Mouse (Mus musculus) CH12.LX (cell line): ENCODE measurements around the gene Sfxn1. TPM values are rescaled to one million over a fixed set of nuclear protein-coding genes. Genes with fewer than 3 reads are reported as not detected.

ENCODE experiments used
- DNase-seq: peaks from one replicate; pipeline ENCODE4 v3.0.0-alpha.2; 2013; ENCODE audit errors: extremely low read depth
- H3K27ac ChIP-seq: 2 replicates; pipeline ENCODE4 v1.5.1; 2012; ENCODE audit warnings: low read depth, mild to moderate bottlenecking, control low read depth, moderate library complexity; ENCODE audit not compliant: insufficient read depth
- H3K27me3 ChIP-seq: replicated peaks from 2 replicates; pipeline ENCODE3; 2012; ENCODE audit warnings: inconsistent platforms
- H3K36me3 ChIP-seq, 2 experiments: replicated peaks in 1 of 2; 2 replicates each; pipeline versions ENCODE3 to v1.6.1; 2012; ENCODE audit warnings: inconsistent platforms in 1 of 2, low read length in 1 of 2, mild to moderate bottlenecking in 1 of 2, mixed read lengths in 1 of 2, moderate library complexity in 1 of 2; ENCODE audit not compliant: control insufficient read depth in 1 of 2, insufficient read depth in 1 of 2
- H3K4me1 ChIP-seq, 2 experiments: 2 replicates each; pipeline ENCODE4 v1.6.1; 2012; ENCODE audit warnings: inconsistent platforms in 1 of 2, moderate library complexity in 1 of 2; ENCODE audit not compliant: insufficient read depth in 2 of 2, control insufficient read depth in 1 of 2
- H3K4me2 ChIP-seq: 2 replicates; pipeline ENCODE4 v1.6.1; 2012; ENCODE audit warnings: low read depth, mild to moderate bottlenecking, control low read depth; ENCODE audit not compliant: poor library complexity, insufficient read depth, severe bottlenecking
- H3K4me3 ChIP-seq, 3 experiments: fragments of 150-350 bp in 1 of 3; sonication (generic) in 1 of 3; replicated peaks in 1 of 3; 2 replicates each; pipeline versions ENCODE3 to v1.5.1; 2011 to 2012; ENCODE audit warnings: low read depth in 2 of 3, low read length in 2 of 3, mild to moderate bottlenecking in 2 of 3, moderate library complexity in 2 of 3, control low read depth in 1 of 3, improper control_type of control experiment in 1 of 3, inconsistent platforms in 1 of 3, mixed read lengths in 1 of 3; ENCODE audit not compliant: poor library complexity in 1 of 3
- H3K79me2 ChIP-seq: replicated peaks from 2 replicates; pipeline ENCODE4 v1.6.1; 2012; ENCODE audit warnings: mild to moderate bottlenecking, moderate library complexity; ENCODE audit not compliant: control insufficient read depth, poor library complexity, insufficient read depth, severe bottlenecking; ENCODE audit errors: extremely low read depth
- H3K9ac ChIP-seq: 2 replicates; pipeline ENCODE4 v1.6.1; 2012; ENCODE audit warnings: low read depth, mild to moderate bottlenecking, control low read depth, moderate library complexity; ENCODE audit not compliant: insufficient read depth
- H3K9me3 ChIP-seq: replicated peaks from 2 replicates; pipeline ENCODE3; 2012; ENCODE audit warnings: low read length, inconsistent platforms, mixed read lengths
- CHD2 ChIP-seq: IDR thresholded peaks from 2 replicates; pipeline ENCODE4 v1.6.1; 2011; ENCODE audit warnings: low read length, improper control_type of control experiment
- CTCF ChIP-seq, 2 experiments: IDR thresholded peaks in 1 of 2; conservative IDR thresholded peaks in 1 of 2; 2 replicates each; pipeline ENCODE4 v1.5.1; 2011 to 2012; ENCODE audit warnings: low read depth in 2 of 2, low read length in 2 of 2, improper control_type of control experiment in 1 of 2, inconsistent platforms in 1 of 2, mild to moderate bottlenecking in 1 of 2, moderate library complexity in 1 of 2
- ELF1 ChIP-seq: IDR thresholded peaks from 2 replicates; pipeline ENCODE4 v1.6.1; 2014; ENCODE audit warnings: low read depth, mild to moderate bottlenecking, inconsistent platforms, low read length, improper control_type of control experiment
- EP300 ChIP-seq: IDR thresholded peaks from 2 replicates; pipeline ENCODE4 v1.6.1; 2011; ENCODE audit warnings: low read length, improper control_type of control experiment
- GABPA ChIP-seq: IDR thresholded peaks from 2 replicates; pipeline ENCODE4 v1.6.1; 2012; ENCODE audit warnings: low read depth, low read length, improper control_type of control experiment, inconsistent platforms; ENCODE audit not compliant: insufficient replicate concordance
- HCFC1 ChIP-seq: IDR thresholded peaks from 2 replicates; pipeline ENCODE4 v1.6.1; 2012; ENCODE audit warnings: low read depth, mild to moderate bottlenecking, inconsistent platforms, low read length, improper control_type of control experiment
- JUN ChIP-seq: IDR thresholded peaks from 2 replicates; pipeline ENCODE4 v1.6.1; 2011; ENCODE audit warnings: low read depth, mild to moderate bottlenecking, low read length, improper control_type of control experiment, moderate library complexity; ENCODE audit not compliant: insufficient read depth
- MAFK ChIP-seq: IDR thresholded peaks from 2 replicates; pipeline ENCODE4 v1.6.1; 2011; ENCODE audit warnings: low read length, improper control_type of control experiment; ENCODE audit not compliant: insufficient replicate concordance
- MAX ChIP-seq: IDR thresholded peaks from 2 replicates; pipeline ENCODE4 v1.6.1; 2011; ENCODE audit warnings: low read length, improper control_type of control experiment
- MXI1 ChIP-seq: IDR thresholded peaks from 2 replicates; pipeline ENCODE4 v1.6.1; 2011; ENCODE audit warnings: mild to moderate bottlenecking, low read depth, low read length, improper control_type of control experiment
- MYC ChIP-seq: IDR thresholded peaks from 2 replicates; pipeline ENCODE4 v1.6.1; 2011; ENCODE audit warnings: low read depth, mild to moderate bottlenecking, improper control_type of control experiment, low read length
- NELFE ChIP-seq: IDR thresholded peaks from 2 replicates; pipeline ENCODE4 v1.6.1; 2011; ENCODE audit warnings: low read depth, low read length, improper control_type of control experiment
- NRF1 ChIP-seq: IDR thresholded peaks from 2 replicates; pipeline ENCODE4 v1.6.1; 2014; ENCODE audit warnings: low read depth, mild to moderate bottlenecking, inconsistent platforms, low read length, improper control_type of control experiment, moderate library complexity
- PAX5 ChIP-seq: IDR thresholded peaks from 2 replicates; pipeline ENCODE4 v1.6.1; 2012; ENCODE audit warnings: low read length, inconsistent platforms, mixed read lengths
- POLR2A ChIP-seq: IDR thresholded peaks from 2 replicates; pipeline ENCODE4 v1.6.1; 2011; ENCODE audit warnings: low read depth, mild to moderate bottlenecking, improper control_type of control experiment, low read length
- POLR2AphosphoS2 ChIP-seq: IDR thresholded peaks from 2 replicates; pipeline ENCODE4 v1.6.1; 2011; ENCODE audit warnings: low read depth, low read length, improper control_type of control experiment
- RAD21 ChIP-seq: IDR thresholded peaks from 2 replicates; pipeline ENCODE4 v1.6.1; 2011; ENCODE audit warnings: low read depth, mild to moderate bottlenecking, low read length, improper control_type of control experiment, moderate library complexity
- SIN3A ChIP-seq: IDR thresholded peaks from 2 replicates; pipeline ENCODE4 v1.6.1; 2012; ENCODE audit warnings: low read length, improper control_type of control experiment, inconsistent platforms
- ZKSCAN1 ChIP-seq: IDR thresholded peaks from 2 replicates; pipeline ENCODE4 v1.6.1; 2012; ENCODE audit warnings: low read depth, inconsistent platforms, low read length, improper control_type of control experiment, borderline replicate concordance
- ZMIZ1 ChIP-seq: IDR thresholded peaks from 2 replicates; pipeline ENCODE4 v1.6.1; 2012; ENCODE audit warnings: low read depth, mild to moderate bottlenecking, inconsistent platforms, low read length, improper control_type of control experiment
- ZNF384 ChIP-seq: IDR thresholded peaks from 2 replicates; pipeline ENCODE4 v1.6.1; 2012; ENCODE audit warnings: low read depth, low read length, improper control_type of control experiment, inconsistent platforms
- dilution Hi-C: fragments of 300-500 bp; cut with MboI; formaldehyde crosslinking; loops from 2 replicates; pipeline ENCODE4 v1.14.3; 2020; ENCODE audit warnings: low sequenced_read_pairs; ENCODE audit not compliant: extremely low pct_unique_long_range_greater_than_20kb, extremely low pct_ligation_motif_present
- in situ Hi-C: fragments of 300-500 bp; cut with MboI; formaldehyde crosslinking; loops from 3 replicates; pipeline ENCODE4 v1.14.3; 2019; ENCODE audit warnings: low sequenced_read_pairs, low pct_ligation_motif_present, low pct_unique_long_range_greater_than_20kb, mixed read lengths
- polyA plus RNA-seq: library from polyadenylated mRNA; unstranded; fragments of >175 nt; gene quantifications from 2 replicates; pipeline ENCODE4 v1.2.1, GENCODE M21; 2012; ENCODE audit warnings: low read depth; ENCODE audit not compliant: insufficient read length
- total RNA-seq, 2 experiments: library from RNA; depleted of rRNA; stranded (reverse); fragments of 300-350 nt in 1 of 2; fragments of >200 nt in 1 of 2; gene quantifications; 2 replicates each; pipeline ENCODE4 v1.2.3; 2012 to 2014

Gene Sfxn1
- total and polyA plus RNA-seq, 3 experiments: 71.7 to 147 (median 98.0) TPM

DNA sequence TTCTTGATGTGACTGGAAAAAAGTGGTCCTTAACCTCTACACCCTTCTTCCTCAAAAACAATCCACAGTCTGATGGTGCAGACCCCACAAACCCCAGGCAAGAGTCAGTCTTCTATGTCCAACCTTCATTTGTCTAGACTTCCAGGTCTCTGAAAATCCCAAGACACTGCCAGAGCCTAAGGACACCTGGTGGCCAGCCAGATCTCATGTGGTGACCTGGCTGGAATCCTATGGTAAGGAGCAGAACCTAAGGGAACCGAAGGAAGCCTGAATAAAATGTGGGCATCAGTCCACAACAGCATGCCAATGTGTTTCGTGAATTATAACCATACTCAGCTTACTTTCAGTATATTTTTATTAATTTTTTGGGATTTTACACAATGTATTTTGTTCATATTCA is 31.4 kb upstream of the Sfxn1 start:
- Histone ChIP-seq H3K9ac (no peak overlapping the region), H3K27ac (no peak overlapping the region), H3K9me3 (peaks cover 4% of the 10 kb centered on the region), H3K36me3 (no peaks in the 10 kb centered on the region), H3K79me2 (no peaks in the 10 kb centered on the region), H3K4me3 (no peak overlapping the region), H3K27me3 (peaks cover 58% of the 10 kb centered on the region), H3K4me1 (no peaks in the 10 kb centered on the region), H3K4me2 (no peak overlapping the region)
- DNase-seq: no peak
- in situ Hi-C loops: no loop called here
- TF ChIP-seq MAFK (no peak), ZKSCAN1 (no peak)
- dilution Hi-C loops: no loop called here

- in situ Hi-C loops (no loop called here), dilution Hi-C loops (no loop called here)
- no peak overlapping the region for H3K4me2 ChIP-seq
- no peak for DNase-seq
- no peak overlapping the region for H3K4me3 ChIP-seq
- TF ChIP-seq SIN3A (no peak), RAD21 (no peak), MAX (no peak), ELF1 (no peak), ZMIZ1 (no peak), MYC (no peak)
- peaks cover 66% of the 10 kb centered on the region for H3K27me3 ChIP-seq
- H3K79me2 ChIP-seq: no peaks in the 10 kb centered on the region
- no peak overlapping the region for H3K9ac ChIP-seq
- no peak overlapping the region for H3K27ac ChIP-seq
- H3K36me3 ChIP-seq: no peaks in the 10 kb centered on the region
- no peaks in the 10 kb centered on the region for H3K4me1 ChIP-seq
- H3K9me3 ChIP-seq: no peaks in the 10 kb centered on the region
These were observed 22.9 kb upstream of the Sfxn1 start for GRCm38 (mm10) chr13:54048679-54049352.

DNA sequence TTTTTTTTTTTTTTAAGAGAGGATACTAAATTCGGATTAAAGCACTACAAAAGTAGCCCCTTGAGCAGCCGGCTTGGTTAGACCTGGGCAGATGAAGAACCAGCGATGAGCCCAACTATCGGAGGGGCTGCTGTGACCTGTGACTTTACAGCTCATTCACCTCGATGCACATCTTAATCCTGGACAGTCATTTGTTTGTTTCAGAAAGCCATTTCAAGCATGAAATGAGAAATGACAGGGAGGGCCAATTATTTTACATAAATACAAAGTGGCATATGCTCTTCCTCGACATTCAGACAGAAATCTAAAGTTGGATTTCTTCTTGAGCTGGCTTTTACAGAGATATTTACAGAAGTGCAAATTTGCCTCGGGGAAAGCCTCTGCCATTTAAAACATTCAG is 20.0 kb upstream of the Sfxn1 start:
- H3K9ac ChIP-seq: no peak overlapping the region
- H3K4me3 ChIP-seq: no peak overlapping the region
- in situ Hi-C loops (no loop called here), dilution Hi-C loops (no loop called here)
- H3K4me2 ChIP-seq: no peak overlapping the region
- peaks cover 79% of the 10 kb centered on the region for H3K27me3 ChIP-seq
- no peak overlapping the region for H3K27ac ChIP-seq
- H3K36me3 ChIP-seq: no peaks in the 10 kb centered on the region
- H3K79me2 ChIP-seq: no peaks in the 10 kb centered on the region
- no peaks in the 10 kb centered on the region for H3K9me3 ChIP-seq
- H3K4me1 ChIP-seq: peaks cover 0 to 2% of the 10 kb centered on the region in 2 experiments; a peak in 1 of 4 replicates
- DNase-seq: no peak
- TF ChIP-seq HCFC1 (no peak), CHD2 (no peak), RAD21 (no peak), MXI1 (no peak), POLR2A (no peak), ZMIZ1 (no peak), ZNF384 (no peak), NELFE (no peak), GABPA (no peak), PAX5 (no peak), MYC (no peak), CTCF (conservative IDR thresholded peaks at IDR 0.05 in 1 of 2, IDR thresholded peaks at IDR 0.05 in 1 of 2; ENCODE audit: low read depth in 2 of 2, low read length in 2 of 2) (no peak), NRF1 (no peak), EP300 (no peak), POLR2AphosphoS2 (no peak), JUN (no peak)
